Comparison of ENCODE assay signal across 8 mouse cellular contexts in genomic region chr3:41563211-41563931, GRCm38 (mm10). TPM values are rescaled to one million over a fixed set of nuclear protein-coding genes. Genes with fewer than 3 reads are reported as not detected.
A peak's percentile ranks its signal among the peaks of the same experiment; 100 is the strongest.
DNase-seq lines count a peak whose midpoint lies in the region; ATAC-seq lines count a peak whose summit lies in the region.

No protein-coding gene starts in this region.

- H3K27me3 ChIP-seq in hindbrain, embryonic 13.5 days: no peaks in the 10 kb centered on the region

- H3K4me3 ChIP-seq in hindbrain, embryonic 13.5 days: peak overlapping the region; percentile 79

- ATAC-seq in hindbrain, embryonic 13.5 days (ENCODE audit: low FRiP score): peak; percentile 57

- H3K9me3 ChIP-seq in hindbrain, embryonic 13.5 days: no peaks in the 10 kb centered on the region

- peak overlapping the region; percentile 97 for H3K27ac ChIP-seq in hindbrain, embryonic 13.5 days

- peak; percentile 73 for DNase-seq in Muller cell, postnatal 12 days (ENCODE audit: inconsistent ontology term)
- DNase-seq in cerebellum, postnatal 10 days: peak; percentile 83 to 87
- peak; percentile 53 to 65 for DNase-seq in frontal cortex, postnatal 14 days (ENCODE audit: low spot score in 2 of 2)
- DNase-seq in layer of hippocampus, postnatal 25 days (ENCODE audit: extremely low spot score in 1 of 2, low spot score in 1 of 2): peak; percentile 67 to 72
- peak; percentile 79 for DNase-seq in lung, postnatal 25 days (ENCODE audit: low spot score)
- peak; percentile 84 for DNase-seq in retina, embryonic 14.5 days (ENCODE audit: low spot score)
- peak; percentile 81 to 83 for DNase-seq in thymus, postnatal 36 days

- peaks cover 13% of the 10 kb centered on the region for H3K4me1 ChIP-seq in hindbrain, embryonic 13.5 days (replicated peaks)

- H3K36me3 ChIP-seq in hindbrain, embryonic 13.5 days: no peaks in the 10 kb centered on the region

- peak overlapping the region; percentile 88 for H3K4me2 ChIP-seq in hindbrain, embryonic 13.5 days

- under 1% methylated on average over 56 of the region's 81 CpGs for WGBS in hindbrain, embryonic 13.5 days

- H3K9ac ChIP-seq in hindbrain, embryonic 13.5 days: peak overlapping the region; percentile 89

RNA-seq across cellular contexts. Expression of gene Jade1, which starts 7.8 kb away (rescaled TPM):
- 11.2 and 12.4 TPM in 2 replicates for polyA plus RNA-seq in hindbrain, embryonic 13.5 days (2015; fragmentation: Nextera tagmentation; extraction: Ambion mirVana)
- 10 to 100 TPM; 23.9 to 26.7 TPM for total RNA-seq in layer of hippocampus, postnatal 25 days (2021)

Comparison
In these comparisons a context has a peak if more than half of its experiments do, and no peak if none do; other contexts are left out.
1. Peak in every context shown above with its lines: DNase-seq, ATAC-seq, H3K4me3 ChIP-seq and H3K27ac ChIP-seq.